Mouse (Mus musculus): ENCODE data around the gene Scube2.

GRCm38 (mm10) chr7:109852017-109852416 is 13.5 kb downstream of the Scube2 start:
- TF ChIP-seq CTCF (IDR thresholded peaks at IDR 0.05; ENCODE audit: extremely low read depth, insufficient read depth, low read length) (no peak), POLR2A (IDR thresholded peaks at IDR 0.05; ENCODE audit: extremely low read depth, insufficient read depth, low read length) (no peak)
